Mouse (Mus musculus) cerebellum, adult 8-10 months (tissue): Measurements from ENCODE around the gene Gm28038.
A peak's percentile ranks its signal among the peaks of the same experiment; 100 is the strongest.

Experiments
- DNase-seq: peaks from one replicate; pipeline ENCODE4 v3.0.0; 2022

Gm28038 gene

DNA sequence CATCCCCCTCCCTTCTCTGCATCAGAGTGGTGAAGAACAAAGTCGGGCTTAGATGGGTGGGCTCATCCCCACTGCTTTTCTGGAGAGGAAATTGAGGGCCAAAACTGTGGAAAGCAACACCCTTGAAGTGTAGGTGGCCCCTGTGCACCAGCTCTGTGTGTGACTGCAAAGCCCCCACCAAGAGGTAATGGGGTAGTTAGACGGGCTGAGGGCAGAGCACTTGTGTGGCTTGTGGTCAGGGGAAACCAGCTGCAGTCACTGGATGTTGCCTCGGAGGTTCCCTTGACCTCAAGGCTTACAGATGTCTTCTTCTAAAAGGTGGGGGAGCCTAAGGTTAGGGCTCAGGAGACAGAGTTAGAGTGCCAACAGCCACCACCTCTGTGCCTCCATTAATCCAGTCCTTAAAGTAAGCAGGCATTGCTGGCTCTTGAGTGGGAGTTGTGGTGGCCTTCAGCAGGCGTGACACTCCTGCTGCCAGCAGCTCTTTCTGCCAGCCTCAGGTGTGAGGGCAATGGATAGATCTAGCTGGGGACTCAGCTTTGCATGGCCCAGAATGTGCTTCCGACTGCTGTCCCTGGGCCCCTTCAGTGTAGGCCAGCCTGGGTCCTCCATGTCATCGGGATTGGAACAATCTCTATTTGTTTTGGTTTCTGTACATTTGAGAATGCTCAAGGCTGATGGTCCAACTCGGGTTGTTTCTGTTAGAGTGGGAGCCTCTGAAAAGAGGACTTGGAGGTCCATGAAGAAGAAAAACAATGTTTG is 23.0 kb upstream of the Gm28038 start:
- no peak for DNase-seq

GRCm38 (mm10) chr2:30258600-30258999 is 22.2 kb upstream of the Gm28038 start:
- no peak for DNase-seq

- DNase-seq: no peak
Measured at GRCm38 (mm10) chr2:30259131-30260064, 21.4 kb upstream of the Gm28038 start.

DNA sequence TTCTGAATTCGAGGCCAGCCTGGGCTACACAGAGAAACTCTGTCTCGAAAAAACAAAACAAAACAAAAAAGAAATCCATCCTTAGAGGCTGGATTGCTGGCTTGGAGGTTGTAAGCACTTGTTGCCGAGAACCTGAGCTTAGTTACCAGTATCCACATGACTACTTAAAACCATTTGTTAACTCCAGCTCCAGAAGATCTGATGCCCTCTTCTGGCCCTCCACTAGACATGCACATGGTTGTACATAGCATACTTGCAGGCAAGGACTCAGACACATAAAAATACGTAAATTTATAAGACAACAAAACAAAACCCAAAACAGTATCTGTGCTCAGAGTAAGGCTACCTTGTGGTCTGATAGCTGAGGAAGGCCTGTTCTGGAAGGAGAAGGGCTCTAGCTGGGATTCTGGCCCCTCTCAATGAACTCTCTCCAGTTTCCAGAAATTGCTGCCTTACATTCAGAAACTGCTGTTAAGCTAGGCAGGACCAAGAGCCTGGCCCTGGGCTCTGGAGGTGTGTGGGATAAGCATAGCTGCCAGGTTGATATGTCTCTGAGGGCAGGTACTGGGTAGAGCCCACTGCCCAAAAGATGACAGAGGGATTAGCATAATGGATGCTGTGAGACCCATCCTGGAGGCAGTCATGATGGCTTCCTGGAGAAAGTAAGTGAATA is 19.6 kb upstream of the Gm28038 start:
- DNase-seq: no peak

DNA sequence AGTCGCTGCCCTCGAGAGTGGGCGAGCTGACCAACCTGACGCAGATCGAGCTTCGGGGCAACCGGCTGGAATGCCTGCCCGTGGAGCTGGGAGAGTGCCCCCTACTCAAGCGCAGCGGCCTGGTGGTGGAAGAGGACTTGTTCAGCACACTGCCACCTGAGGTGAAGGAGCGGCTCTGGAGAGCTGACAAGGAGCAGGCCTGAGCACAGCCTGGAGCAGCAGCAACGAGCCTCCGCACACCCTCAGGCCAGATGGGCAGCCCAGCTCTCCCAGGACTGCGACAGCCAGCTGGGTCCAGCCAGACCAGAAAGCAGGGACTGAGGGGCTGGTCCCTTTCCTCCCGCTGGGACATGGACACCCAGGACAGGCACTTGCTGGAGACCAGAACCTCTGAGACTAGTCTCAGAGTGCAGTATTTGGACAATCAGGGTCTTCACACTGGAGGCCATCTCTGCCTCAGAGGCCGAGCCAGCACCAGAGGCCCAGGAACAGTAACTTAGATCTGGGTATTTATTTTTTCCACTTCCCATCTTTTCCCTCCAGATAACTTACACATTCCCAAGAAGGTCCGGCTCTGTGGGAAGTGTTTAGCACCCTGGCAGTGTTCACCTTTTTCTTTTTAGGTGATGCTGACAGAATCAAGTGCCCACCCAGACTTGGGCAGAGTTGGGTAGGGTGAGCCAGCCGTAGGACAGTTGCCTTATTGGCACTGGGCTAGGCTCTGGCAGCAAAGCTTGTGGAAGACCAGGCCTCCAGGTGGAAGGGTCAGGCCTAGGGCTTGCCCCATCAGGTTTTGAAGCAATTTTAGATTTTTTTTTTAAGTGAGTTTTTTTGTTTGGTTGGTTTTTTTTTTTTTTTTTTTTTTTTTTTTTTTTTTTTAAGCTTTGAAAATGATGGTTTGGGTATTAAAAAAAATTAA is 18.7 kb upstream of the Gm28038 start:
- DNase-seq: peak; percentile 33

- DNase-seq: peak; percentile 77
Measured at GRCm38 (mm10) chr2:30262840-30263441, 17.9 kb upstream of the Gm28038 start.

DNA sequence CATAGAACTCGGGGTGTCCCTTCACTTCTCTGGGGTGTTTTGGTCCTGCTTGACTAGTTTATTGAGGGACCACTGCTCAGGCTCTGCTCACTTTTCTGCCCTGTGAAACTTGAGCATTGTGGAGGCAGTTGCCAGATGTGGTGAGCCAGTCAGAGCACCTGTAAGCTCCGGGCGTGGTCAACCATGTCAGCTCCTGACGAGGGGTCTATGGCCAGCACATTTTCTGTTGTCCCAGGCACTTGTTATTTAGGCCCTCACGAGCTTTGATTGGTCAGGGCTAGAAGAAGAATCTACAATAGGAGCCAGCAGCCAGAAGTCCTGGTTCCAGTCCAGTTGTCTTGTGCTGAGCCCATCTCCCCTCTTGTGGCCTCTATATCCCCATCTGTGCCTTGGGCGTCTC is 17.0 kb upstream of the Gm28038 start:
- no peak for DNase-seq

DNA sequence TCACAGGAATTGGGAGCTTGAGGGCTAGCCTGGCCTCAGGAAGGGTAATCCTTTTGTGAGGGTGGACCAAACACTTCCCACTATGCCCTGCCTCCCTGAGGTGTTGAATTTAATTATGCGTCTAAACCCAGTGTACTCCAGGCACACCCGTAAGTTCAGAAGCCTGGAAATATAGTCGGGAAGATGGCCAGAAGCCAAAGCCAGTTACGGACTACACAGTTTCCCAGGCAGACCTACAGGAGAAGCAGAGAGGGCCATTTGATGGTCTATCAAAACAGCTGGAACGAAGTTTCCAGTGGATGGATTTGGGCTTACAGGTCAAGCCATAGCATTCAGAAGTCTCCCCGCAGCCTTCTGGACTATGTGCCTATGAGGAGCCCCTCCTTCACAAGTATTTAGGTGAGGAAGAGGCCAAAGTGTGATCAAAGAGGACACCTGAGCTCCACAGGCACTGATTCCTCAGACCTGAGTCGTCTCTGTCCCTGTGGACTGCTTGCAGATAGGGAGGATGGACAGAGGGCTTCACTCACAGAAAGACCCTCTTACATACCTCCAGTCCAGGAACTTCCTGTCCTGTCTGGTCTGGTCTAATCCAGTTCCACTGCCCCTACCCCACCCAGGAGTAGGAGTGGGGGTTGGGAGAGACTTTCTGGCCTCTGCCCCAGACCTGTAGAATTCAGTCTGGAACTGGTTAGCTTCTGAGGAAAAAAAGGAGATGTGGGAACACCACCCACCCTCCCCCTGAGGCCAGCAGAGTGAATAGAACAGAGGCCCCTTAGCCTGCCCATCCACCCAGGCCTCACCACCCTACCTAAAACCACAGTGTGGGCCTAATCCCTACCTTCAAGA is 15.9 kb upstream of the Gm28038 start:
- no peak for DNase-seq

- DNase-seq: peak; percentile 63
Measured at GRCm38 (mm10) chr2:30265767-30266253, 15.0 kb upstream of the Gm28038 start, which contains the start of gene Phyhd1. TSS of gene Phyhd1 (plus strand) at chr2:30266203.

- no peak for DNase-seq
Measured at GRCm38 (mm10) chr2:30266392-30266941, 14.4 kb upstream of the Gm28038 start.

DNA sequence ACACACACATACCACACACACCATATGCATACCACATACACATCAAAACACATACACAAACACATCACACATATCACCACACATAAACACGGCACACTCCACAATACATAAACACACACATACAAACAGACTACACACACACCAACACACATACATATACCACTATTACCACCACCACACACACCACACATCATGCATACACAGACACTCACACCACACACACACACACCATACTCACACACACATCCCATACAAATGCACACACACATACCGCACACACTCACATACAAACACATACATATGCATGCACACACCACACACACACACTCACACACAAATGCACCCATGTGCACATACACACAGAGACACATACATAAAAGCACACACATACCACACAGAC is 13.4 kb upstream of the Gm28038 start:
- no peak for DNase-seq

GRCm38 (mm10) chr2:30268371-30268770 is 12.5 kb upstream of the Gm28038 start:
- no peak for DNase-seq

DNA sequence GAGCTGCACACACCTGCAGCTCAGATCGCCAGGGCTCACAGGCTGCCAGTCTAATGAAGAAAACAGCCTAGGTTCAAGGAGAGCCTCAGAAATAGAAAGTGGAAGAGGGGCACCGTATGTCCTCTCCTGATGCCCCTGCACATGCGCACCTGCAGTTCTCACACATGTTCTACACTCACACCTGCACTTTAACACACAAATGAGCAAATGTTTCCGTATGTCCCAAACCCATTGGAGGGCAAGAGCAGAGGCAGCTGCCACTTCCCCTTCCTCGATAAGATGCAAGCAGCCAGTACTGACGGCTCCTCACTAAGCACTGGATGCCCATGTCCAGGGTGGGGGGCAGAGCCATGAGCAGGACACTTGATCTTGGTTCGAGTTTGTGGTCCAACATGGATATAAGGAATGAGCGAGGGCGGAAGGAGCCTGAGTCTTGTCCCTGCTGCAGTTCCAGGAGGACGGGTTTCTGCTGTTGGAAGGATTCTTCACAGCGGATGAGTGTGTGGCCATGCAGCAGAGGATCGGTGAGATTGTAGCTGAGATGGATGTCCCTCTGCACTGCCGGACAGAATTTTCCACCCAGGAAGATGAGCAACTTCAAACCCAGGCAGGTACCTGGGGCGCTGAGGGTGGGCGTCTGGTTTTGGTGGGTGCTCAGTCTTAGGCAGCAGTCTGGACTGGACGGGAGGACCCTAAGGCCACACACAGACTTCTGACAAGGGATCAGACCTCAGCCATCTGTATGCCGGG is 11.4 kb upstream of the Gm28038 start:
- no peak for DNase-seq

- DNase-seq: peak; percentile 78
Measured at GRCm38 (mm10) chr2:30270134-30270533, 10.7 kb upstream of the Gm28038 start.

DNA sequence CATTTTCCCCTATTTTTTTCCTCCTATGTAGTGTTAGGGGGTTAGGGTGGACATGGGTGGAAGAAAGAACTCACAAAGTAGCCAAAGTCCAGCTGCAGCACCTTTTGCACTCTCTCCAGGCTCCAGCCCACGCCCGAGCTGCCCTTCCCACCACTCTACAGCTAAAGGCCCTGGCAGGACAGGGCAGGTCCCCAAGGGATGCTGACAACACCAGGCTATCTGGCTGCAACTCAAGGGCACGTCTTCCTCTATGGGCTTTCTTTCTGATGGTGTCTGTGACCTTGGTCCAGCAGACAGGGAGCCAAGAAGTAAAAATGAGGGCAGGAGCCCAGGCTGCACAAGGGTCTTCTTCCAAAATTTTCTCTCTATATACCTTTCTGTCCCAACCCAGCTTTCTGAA is 808 bp downstream of the Gm28038 start:
- no peak for DNase-seq

DNA sequence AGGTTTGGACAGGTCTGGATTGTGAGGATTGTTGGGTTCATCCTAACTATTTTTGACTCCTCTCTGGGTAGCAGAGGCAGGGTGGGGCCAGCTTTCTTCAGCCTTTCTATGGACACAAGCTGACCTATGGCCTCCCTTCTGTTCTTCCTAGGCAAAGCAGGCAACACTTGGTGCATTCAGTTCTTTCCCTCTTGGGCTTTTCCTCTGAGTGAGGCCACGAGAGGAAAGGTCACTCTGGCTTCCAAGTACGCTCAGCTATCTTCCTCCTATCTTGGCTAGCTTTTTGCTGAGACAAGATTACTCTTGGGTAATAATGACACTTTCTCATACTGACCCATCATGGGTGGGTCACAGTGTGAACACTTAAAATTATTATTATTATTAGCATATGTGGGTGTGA is 2.4 kb downstream of the Gm28038 start:
- DNase-seq: no peak

GRCm38 (mm10) chr2:30285004-30285403 is 4.2 kb downstream of the Gm28038 start:
- no peak for DNase-seq

GRCm38 (mm10) chr2:30285416-30286181 is 4.8 kb downstream of the Gm28038 start:
- DNase-seq: no peak
